Mouse (Mus musculus) urinary bladder, postnatal 25 days (tissue): Measurements from ENCODE around the gene Slc35a3.

ENCODE experiments used
- DNase-seq: peaks from one replicate; pipeline ENCODE4 v3.0.0; 2022; ENCODE audit warnings: low spot score

The Slc35a3 gene

GRCm38 (mm10) chr3:116638572-116638971 lies 74.1 kb downstream of the Slc35a3 start:
- no peak for DNase-seq

- DNase-seq = no peak
These were observed 74.7 kb downstream of the Slc35a3 start for GRCm38 (mm10) chr3:116637693-116638476.

DNA sequence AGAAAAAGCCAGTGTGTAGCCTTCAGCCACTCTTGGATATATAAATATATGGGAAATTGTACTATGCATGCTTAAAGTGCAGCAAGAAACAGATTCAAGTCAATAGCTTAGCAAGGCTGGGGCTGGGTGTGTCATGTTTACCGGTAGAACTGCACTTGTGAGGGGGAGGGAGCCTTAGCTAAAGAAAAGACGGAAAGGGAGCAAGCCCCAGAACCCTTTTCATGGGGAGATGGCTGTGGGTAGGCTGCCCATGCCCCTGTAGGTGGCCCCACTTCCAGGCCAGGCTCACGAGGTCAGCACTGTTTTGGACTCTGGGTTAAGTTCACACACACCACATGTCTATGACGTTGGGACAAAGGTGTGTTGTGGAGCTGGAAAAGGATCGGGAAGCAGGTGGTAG lies 76.8 kb downstream of the Slc35a3 start:
- no peak for DNase-seq

- no peak for DNase-seq
These were observed 77.8 kb downstream of the Slc35a3 start for GRCm38 (mm10) chr3:116634853-116635252.

GRCm38 (mm10) chr3:116634091-116634490 lies 78.5 kb downstream of the Slc35a3 start:
- DNase-seq = no peak

GRCm38 (mm10) chr3:116632971-116633370 lies 79.7 kb downstream of the Slc35a3 start:
- DNase-seq = no peak

- no peak for DNase-seq
These were observed 81.2 kb downstream of the Slc35a3 start for GRCm38 (mm10) chr3:116631459-116631858.

GRCm38 (mm10) chr3:116622641-116623040 lies 90.0 kb downstream of the Slc35a3 start:
- DNase-seq = no peak

DNA sequence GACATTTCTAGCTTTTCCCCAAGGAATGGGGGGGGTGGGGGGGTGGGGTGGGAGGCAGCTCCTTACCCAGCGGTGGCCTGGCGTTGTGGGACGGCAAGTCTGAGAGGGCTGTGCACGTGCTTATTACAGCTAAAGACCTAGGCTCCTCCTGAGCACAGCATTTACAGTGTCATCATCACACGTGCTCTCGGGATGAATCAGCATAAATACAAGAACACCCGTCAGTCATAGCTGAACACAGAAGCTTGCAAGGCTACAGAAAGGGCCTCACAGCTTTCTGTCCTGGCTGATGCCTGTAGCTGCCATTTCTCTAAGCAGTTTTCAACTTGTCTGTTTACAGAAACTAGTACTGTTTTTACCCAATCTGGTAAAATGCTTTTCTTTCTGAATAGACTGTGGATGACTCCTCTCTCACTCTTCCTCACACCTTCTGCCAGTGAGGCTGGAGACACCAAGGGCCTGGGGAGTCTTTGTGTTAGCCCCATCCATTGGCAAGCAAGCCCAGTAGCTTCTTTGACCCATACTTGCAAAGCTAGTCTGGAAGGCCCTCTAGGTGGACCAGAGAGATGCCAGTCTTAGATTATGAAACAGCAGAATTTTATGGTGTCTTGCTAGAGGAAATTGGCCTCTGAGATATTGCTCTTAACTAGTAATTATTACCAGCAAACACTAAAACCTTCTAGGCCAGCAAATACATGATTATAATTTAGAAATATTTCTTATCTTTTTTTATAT lies 91.8 kb downstream of the Slc35a3 start:
- DNase-seq = no peak
